Mouse (Mus musculus) E14TG2a.4 (cell line): Measurements from ENCODE around the gene Ap2b1.

Experiments
- CTCF ChIP-seq: conservative IDR thresholded peaks from 2 replicates; pipeline ENCODE4 v1.5.1; 2014; ENCODE audit warnings: low read length
- NANOG ChIP-seq: IDR thresholded peaks from 2 replicates; pipeline ENCODE4 v1.6.1; 2014; ENCODE audit warnings: borderline replicate concordance, low read length, mixed read lengths
- POU5F1 ChIP-seq: IDR thresholded peaks from 2 replicates; pipeline ENCODE4 v1.6.1; 2014; ENCODE audit warnings: low read length, borderline replicate concordance

DNA sequence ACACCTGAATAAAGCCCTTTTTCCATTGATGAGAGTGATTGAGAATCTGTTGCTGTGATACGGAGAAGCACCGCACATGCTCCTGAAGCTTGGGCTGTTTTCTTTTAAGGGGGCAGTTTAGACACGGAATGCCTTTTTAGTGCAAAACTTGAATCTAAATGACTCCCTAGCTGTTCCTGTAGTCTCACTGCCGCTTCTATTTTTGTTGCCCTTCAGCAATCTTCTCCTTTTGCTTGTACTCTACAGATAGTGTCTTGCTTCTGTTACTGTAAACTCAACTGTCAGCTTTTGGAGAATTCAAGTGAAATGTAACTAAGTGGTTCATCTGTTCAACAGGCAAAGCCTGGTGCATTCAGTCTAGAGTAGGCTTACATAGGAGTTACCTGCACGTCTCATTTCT, 56.6 kb downstream of the Ap2b1 start:
- TF ChIP-seq CTCF = no peak
- no peak for TF ChIP-seq POU5F1
- TF ChIP-seq NANOG = no peak
